In the genomic region with DNA sequence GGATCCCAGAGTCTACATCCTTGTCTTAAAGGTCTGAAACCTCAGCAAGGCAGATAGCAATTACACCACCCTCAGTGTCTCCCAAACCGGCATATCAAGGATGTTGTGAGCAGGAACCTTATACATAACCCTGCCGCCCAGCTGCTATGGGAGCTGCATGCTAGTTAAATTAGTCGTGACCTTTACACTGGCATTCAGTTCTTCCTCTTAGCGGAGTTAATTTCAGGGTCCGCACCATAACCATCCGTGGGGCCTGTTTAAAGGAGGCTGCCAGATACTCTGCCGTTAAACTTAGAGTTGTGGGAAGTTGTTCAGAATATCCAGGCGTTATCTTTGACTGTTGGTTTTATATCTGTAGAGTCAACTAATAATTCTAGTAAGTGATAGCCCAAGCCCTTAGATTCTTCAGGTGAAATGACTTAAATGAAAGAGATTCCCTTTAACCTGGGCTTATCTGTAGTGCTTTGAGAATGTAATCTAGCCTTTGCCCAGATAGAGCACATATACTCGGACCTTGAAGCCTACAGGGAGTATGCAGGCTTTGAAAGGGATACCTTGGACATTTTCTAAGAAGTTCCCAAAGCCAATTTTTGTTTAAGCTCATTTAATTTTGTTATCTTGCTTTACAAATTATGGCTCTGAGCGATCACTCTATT, we compare ENCODE assay signal across 23 mouse cellular contexts.
"Had no signal": no experiment of that assay in that cellular context is flagged by ENCODE, and none has a peak within 500 bp of the region (broad histone marks: within the 10 kb centered on the region; RNA-seq: fewer than 3 reads in every experiment).

No protein-coding gene starts in this region.

- H3K36me3 ChIP-seq: heart, embryonic 10.5 days; heart, embryonic 12.5 days; hindbrain, embryonic 10.5 days; hindbrain, embryonic 12.5 days; limb, embryonic 10.5 days; limb, embryonic 12.5 days; liver, embryonic 13.5 days; liver, embryonic 15.5 days had no signal

- H3K27ac ChIP-seq: gastrocnemius, adult 2 months; heart, embryonic 10.5 days; hindbrain, embryonic 10.5 days; hindbrain, embryonic 12.5 days; hindbrain, embryonic 14.5 days; layer of hippocampus, adult 2 months; left cerebral cortex, adult 2 months; limb, embryonic 10.5 days; limb, embryonic 12.5 days; liver, embryonic 13.5 days; liver, embryonic 15.5 days had no signal

- H3K9ac ChIP-seq: heart, embryonic 12.5 days; hindbrain, embryonic 12.5 days; hindbrain, embryonic 14.5 days; limb, embryonic 12.5 days; liver, embryonic 13.5 days; liver, embryonic 15.5 days had no signal

- ATAC-seq: hindbrain, embryonic 16.5 days had no signal

- DNase-seq: gastrocnemius, adult 2 months; gastrocnemius, postnatal 10 days; heart, postnatal 10 days; heart, postnatal 4 days; kidney, adult 18-20 months; kidney, adult 8-10 months; kidney, postnatal 10 days; kidney, postnatal 25 days; kidney, postnatal 4 days; liver; liver, embryonic 13.5 days had no signal

- H3K4me2 ChIP-seq: heart, embryonic 12.5 days; hindbrain, embryonic 12.5 days; hindbrain, embryonic 14.5 days; limb, embryonic 12.5 days; liver, embryonic 11.5 days; liver, embryonic 13.5 days; liver, embryonic 15.5 days had no signal

- H3K9me3 ChIP-seq: heart, embryonic 10.5 days; heart, embryonic 12.5 days; hindbrain, embryonic 10.5 days; hindbrain, embryonic 12.5 days; limb, embryonic 10.5 days; limb, embryonic 12.5 days; liver, embryonic 13.5 days; liver, embryonic 15.5 days had no signal

- H3K4me1 ChIP-seq: heart, embryonic 10.5 days; heart, embryonic 12.5 days; hindbrain, embryonic 10.5 days; hindbrain, embryonic 12.5 days; limb, embryonic 10.5 days; limb, embryonic 12.5 days; liver, embryonic 13.5 days; liver, embryonic 15.5 days had no signal

- H3K27me3 ChIP-seq: heart, embryonic 12.5 days; hindbrain, embryonic 12.5 days; limb, embryonic 12.5 days; liver, embryonic 13.5 days; liver, embryonic 15.5 days had no signal

- H3K4me3 ChIP-seq: gastrocnemius, adult 2 months; heart, embryonic 10.5 days; heart, embryonic 12.5 days; hindbrain, embryonic 10.5 days; hindbrain, embryonic 12.5 days; layer of hippocampus, adult 2 months; left cerebral cortex, adult 2 months; limb, embryonic 10.5 days; limb, embryonic 12.5 days; liver, embryonic 13.5 days; liver, embryonic 15.5 days had no signal
